Mouse (Mus musculus) hindbrain, embryonic 14.5 days (tissue): ENCODE data around the gene Tgfb3. TPM values are rescaled to one million over a fixed set of nuclear protein-coding genes. Genes with fewer than 3 reads are reported as not detected.

ENCODE experiments used
- ATAC-seq: fragments of 200-750 bp; cut with Nextera tagmentation; 2 replicates; pipeline ENCODE4 v1.8.0; 2017; ENCODE audit warnings: moderate number of reproducible peaks, mild to moderate bottlenecking, moderate TSS enrichment, moderate library complexity; ENCODE audit not compliant: low FRiP score
- DNase-seq: peaks from one replicate; pipeline ENCODE4 v3.0.0-alpha.2; 2015; ENCODE audit warnings: low spot score
- H3K27ac ChIP-seq: fragments of 300-500 bp; sonication (generic); 2 replicates; pipeline ENCODE4 v1.5.1; 2014; ENCODE audit warnings: mild to moderate bottlenecking, moderate library complexity
- H3K27me3 ChIP-seq: fragments of 300-500 bp; sonication (generic); 2 replicates; pipeline ENCODE4 v1.6.1; 2014; ENCODE audit warnings: mild to moderate bottlenecking, low read length, mixed read lengths; ENCODE audit not compliant: control insufficient read depth, insufficient read depth
- H3K36me3 ChIP-seq: fragments of 300-500 bp; sonication (generic); replicated peaks from 2 replicates; pipeline ENCODE4 v1.6.1; 2014; ENCODE audit not compliant: control insufficient read depth, insufficient read depth
- H3K4me1 ChIP-seq: fragments of 300-500 bp; sonication (generic); replicated peaks from 2 replicates; pipeline ENCODE4 v1.6.1; 2014; ENCODE audit warnings: antibody characterized with exemption, low read length, mixed read lengths; ENCODE audit not compliant: control insufficient read depth, insufficient read depth
- H3K4me2 ChIP-seq: fragments of 300-500 bp; sonication (generic); replicated peaks from 2 replicates; pipeline ENCODE4 v1.6.1; 2014; ENCODE audit warnings: mild to moderate bottlenecking, moderate library complexity
- H3K4me3 ChIP-seq: fragments of 300-500 bp; sonication (generic); replicated peaks from 2 replicates; pipeline ENCODE4 v1.5.1; 2014; ENCODE audit warnings: mild to moderate bottlenecking, low read length
- H3K9ac ChIP-seq: fragments of 300-500 bp; sonication (generic); 2 replicates; pipeline ENCODE4 v1.6.1; 2014
- H3K9me3 ChIP-seq: fragments of 300-500 bp; sonication (generic); 2 replicates; pipeline ENCODE4 v1.6.1; 2016; ENCODE audit warnings: low read length; ENCODE audit not compliant: control insufficient read depth
- WGBS: fragments of 180-500 bp; shearing (Covaris S2); extraction: QIAGEN DNeasy Blood & Tissue Kit; methylation state at CpG from one replicate; pipeline ENCODE4 v1.1.7; 2014; 5-methylcytosine and 5-hydroxymethylcytosine counted together
- polyA plus RNA-seq: library from polyadenylated mRNA; unstranded; fragments of >200 nt; fragmentation: Nextera tagmentation; extraction: Ambion mirVana; gene quantifications from 2 replicates; pipeline ENCODE4 v1.2.1, GENCODE M21; 2014

Gene Tgfb3
- polyA plus RNA-seq = 3.6 and 4.0 TPM in 2 replicates

- Histone ChIP-seq H3K4me1 (peaks cover 34% of the 10 kb centered on the region), H3K27me3 (no peaks in the 10 kb centered on the region), H3K4me3 (peak within 1 kb of the TSS; percentile 45), H3K27ac (peak within 1 kb of the TSS; percentile 33), H3K9ac (peak within 1 kb of the TSS; percentile 63), H3K4me2 (peak within 1 kb of the TSS; percentile 96), H3K9me3 (no peaks in the 10 kb centered on the region), H3K36me3 (no peaks in the 10 kb centered on the region)
- peak; percentile 58 for ATAC-seq
- under 1% methylated on average over 25 of the region's 25 CpGs for WGBS
- DNase-seq = peak; percentile 52
Observed at GRCm38 (mm10) chr12:86078553-86079201, at the start of gene Tgfb3. Tgfb3 (minus strand) TSS chr12:86079041.

GRCm38 (mm10) chr12:86128122-86128521 is 49.3 kb upstream of the Tgfb3 start:
- Histone ChIP-seq H3K4me3 (no peak overlapping the region), H3K4me2 (no peak overlapping the region), H3K9ac (no peak overlapping the region), H3K27ac (no peak overlapping the region), H3K9me3 (no peaks in the 10 kb centered on the region), H3K4me1 (no peaks in the 10 kb centered on the region), H3K27me3 (no peaks in the 10 kb centered on the region), H3K36me3 (no peaks in the 10 kb centered on the region)
- DNase-seq (no peak), ATAC-seq (no peak)
- 78% methylated on average over 6 of the region's 6 CpGs for WGBS

- WGBS = 85% methylated on average over 6 of the region's 6 CpGs
- no peak for ATAC-seq
- DNase-seq = no peak
- Histone ChIP-seq H3K9me3 (no peaks in the 10 kb centered on the region), H3K9ac (no peak overlapping the region), H3K4me2 (no peak overlapping the region), H3K36me3 (no peaks in the 10 kb centered on the region), H3K4me3 (no peak overlapping the region), H3K27me3 (no peaks in the 10 kb centered on the region), H3K27ac (no peak overlapping the region), H3K4me1 (no peaks in the 10 kb centered on the region)
Observed at GRCm38 (mm10) chr12:86124016-86124415, 45.2 kb upstream of the Tgfb3 start.

- Histone ChIP-seq H3K4me2 (no peak overlapping the region), H3K4me3 (no peak overlapping the region), H3K9me3 (no peaks in the 10 kb centered on the region), H3K27ac (no peak overlapping the region), H3K36me3 (no peaks in the 10 kb centered on the region), H3K4me1 (no peaks in the 10 kb centered on the region), H3K27me3 (no peaks in the 10 kb centered on the region), H3K9ac (no peak overlapping the region)
- WGBS = 69% methylated on average over 15 of the region's 15 CpGs
- ATAC-seq = peak; percentile 27; the same call in 1 of the 2 replicates
- no peak for DNase-seq
Observed at GRCm38 (mm10) chr12:86116295-86116835, 37.5 kb upstream of the Tgfb3 start.

GRCm38 (mm10) chr12:86110637-86111036 is 31.8 kb upstream of the Tgfb3 start:
- 0 out of 2 replicates have a peak, but pooled peaks cover 5% of the 10 kb centered on the region for H3K36me3 ChIP-seq
- ATAC-seq (no peak), DNase-seq (no peak)
- no peaks in the 10 kb centered on the region for H3K4me1 ChIP-seq
- H3K4me2 ChIP-seq = no peak overlapping the region
- no peak overlapping the region for H3K27ac ChIP-seq
- H3K9ac ChIP-seq = no peak overlapping the region
- no peak overlapping the region for H3K4me3 ChIP-seq
- 97% methylated on average over 2 of the region's 2 CpGs for WGBS
- H3K9me3 ChIP-seq = no peaks in the 10 kb centered on the region
- H3K27me3 ChIP-seq = no peaks in the 10 kb centered on the region

- no peak overlapping the region for H3K9ac ChIP-seq
- H3K36me3 ChIP-seq = 0 out of 2 replicates have a peak, but pooled peaks cover 5% of the 10 kb centered on the region
- H3K9me3 ChIP-seq = no peaks in the 10 kb centered on the region
- WGBS = 91% methylated on average over 4 of the region's 4 CpGs
- no peaks in the 10 kb centered on the region for H3K4me1 ChIP-seq
- DNase-seq (no peak), ATAC-seq (no peak)
- H3K4me3 ChIP-seq = no peak overlapping the region
- no peaks in the 10 kb centered on the region for H3K27me3 ChIP-seq
- no peak overlapping the region for H3K27ac ChIP-seq
- H3K4me2 ChIP-seq = no peak overlapping the region
Observed at GRCm38 (mm10) chr12:86109531-86109930, 30.7 kb upstream of the Tgfb3 start.

GRCm38 (mm10) chr12:86107645-86108044 is 28.8 kb upstream of the Tgfb3 start:
- Histone ChIP-seq H3K36me3 (0 out of 2 replicates have a peak, but pooled peaks cover 5% of the 10 kb centered on the region), H3K4me1 (peaks cover 13% of the 10 kb centered on the region), H3K27me3 (no peaks in the 10 kb centered on the region), H3K4me2 (no peak overlapping the region), H3K4me3 (no peak overlapping the region), H3K9me3 (no peaks in the 10 kb centered on the region), H3K9ac (no peak overlapping the region), H3K27ac (no peak overlapping the region)
- 83% methylated on average over 7 of the region's 7 CpGs for WGBS
- no peak for ATAC-seq
- no peak for DNase-seq

GRCm38 (mm10) chr12:86106086-86106485 is 27.2 kb upstream of the Tgfb3 start:
- 94% methylated on average over 9 of the region's 9 CpGs for WGBS
- no peak for DNase-seq
- no peak overlapping the region for H3K27ac ChIP-seq

GRCm38 (mm10) chr12:86105546-86105945 is 26.7 kb upstream of the Tgfb3 start:
- H3K4me2 ChIP-seq = no peak overlapping the region
- WGBS = 71% methylated on average over 7 of the region's 10 CpGs
- H3K9me3 ChIP-seq = no peaks in the 10 kb centered on the region

More at GRCm38 (mm10) chr12:86106086-86106485, 27.2 kb upstream of the Tgfb3 start:
- Histone ChIP-seq H3K4me1 (peaks cover 13% of the 10 kb centered on the region), H3K9ac (no peak overlapping the region), H3K4me2 (no peak overlapping the region), H3K4me3 (no peak overlapping the region), H3K9me3 (no peaks in the 10 kb centered on the region), H3K27me3 (no peaks in the 10 kb centered on the region), H3K36me3 (0 out of 2 replicates have a peak, but pooled peaks cover 5% of the 10 kb centered on the region)
- no peak for ATAC-seq

More at GRCm38 (mm10) chr12:86105546-86105945, 26.7 kb upstream of the Tgfb3 start:
- Histone ChIP-seq H3K4me1 (peaks cover 13% of the 10 kb centered on the region), H3K27ac (no peak overlapping the region), H3K27me3 (no peaks in the 10 kb centered on the region), H3K9ac (no peak overlapping the region), H3K36me3 (0 out of 2 replicates have a peak, but pooled peaks cover 5% of the 10 kb centered on the region), H3K4me3 (no peak overlapping the region)
- ATAC-seq = no peak
- no peak for DNase-seq
